Mouse (Mus musculus): ENCODE results near the gene Mrgpre.
A peak's percentile ranks its signal among the peaks of the same experiment; 100 is the strongest.

The Mrgpre gene

DNA sequence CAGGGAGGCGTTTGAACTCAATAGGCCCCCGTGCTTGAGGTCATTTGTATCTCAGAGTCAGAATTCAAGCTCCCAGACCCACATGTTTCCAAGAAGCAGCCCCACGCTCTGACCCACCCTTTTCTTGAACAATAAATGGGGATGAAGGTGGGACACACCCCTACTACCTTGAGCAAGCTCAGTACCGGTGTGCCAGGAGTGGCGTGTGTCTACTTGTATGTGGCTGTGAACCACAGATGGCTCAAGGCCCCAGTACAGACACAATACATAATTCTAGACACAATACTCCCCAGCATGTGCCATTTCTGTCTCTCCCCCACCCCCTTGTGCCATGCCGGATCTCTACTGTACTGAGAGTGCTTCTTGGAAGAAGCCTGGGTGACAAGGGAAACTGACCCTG lies 46.1 kb downstream of the Mrgpre start:
- DNase-seq = no peak

DNA sequence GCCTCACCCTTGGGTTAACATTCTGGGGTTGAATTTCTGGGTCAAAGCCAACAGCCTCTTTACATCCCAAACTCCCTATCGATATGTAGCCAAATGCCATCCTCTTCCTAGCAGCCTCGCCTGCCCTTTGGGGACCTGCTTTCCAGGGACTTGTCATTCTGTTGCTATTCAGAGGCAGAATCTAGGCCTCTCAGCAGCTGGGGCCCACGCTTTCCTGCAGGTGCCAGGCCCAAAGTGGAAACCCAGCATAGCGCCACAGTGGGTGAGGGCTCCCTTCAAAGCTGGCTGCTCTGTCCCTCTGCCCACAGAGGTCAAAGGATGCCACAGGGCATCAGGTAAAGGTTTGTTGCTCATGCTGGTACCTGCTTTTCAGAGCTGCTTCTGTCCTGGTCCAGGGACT lies 50.6 kb downstream of the Mrgpre start:
- DNase-seq = no peak

DNA sequence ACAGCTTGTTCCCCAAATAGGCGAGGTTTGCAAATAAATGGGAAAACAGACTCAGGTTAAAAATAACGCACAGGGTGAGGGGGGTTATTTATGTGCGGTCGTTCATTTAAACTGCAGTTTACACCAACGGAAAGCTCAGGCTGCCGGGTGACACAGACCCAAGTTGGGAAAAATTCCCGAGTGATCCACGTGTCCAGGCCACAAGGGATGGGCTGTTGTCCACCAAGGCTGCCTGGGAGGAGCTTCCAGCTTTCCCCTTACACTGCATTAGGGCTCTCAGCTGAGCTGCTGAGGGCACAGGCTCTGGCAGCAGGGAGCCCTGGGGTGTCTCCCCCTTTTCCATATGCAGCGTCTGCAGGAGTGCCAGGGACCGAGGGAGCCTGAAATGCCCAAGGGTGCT lies 54.4 kb downstream of the Mrgpre start:
- DNase-seq = peak; percentile 50 to 56
